Comparison of ENCODE assay signal across 20 mouse cellular contexts in genomic region chr3:135037383-135037782, GRCm38 (mm10).
A peak's percentile ranks its signal among the peaks of the same experiment; 100 is the strongest.
DNase-seq lines count a peak whose midpoint lies in the region; ATAC-seq and TF ChIP-seq lines count a peak whose summit lies in the region.
"Had no signal": no experiment of that assay in that cellular context is flagged by ENCODE, and none has a peak within 500 bp of the region (broad histone marks: within the 10 kb centered on the region; RNA-seq: fewer than 3 reads in every experiment).

No protein-coding gene starts in this region.

- TF ChIP-seq CTCF in hindbrain, postnatal 0 days (IDR thresholded peaks at IDR 0.05; ENCODE audit: low read depth), result no peak
- TF ChIP-seq CTCF in kidney, postnatal 0 days (IDR thresholded peaks at IDR 0.05; ENCODE audit: low read depth), result no peak
- TF ChIP-seq CTCF in brain, embryonic 14.5 days (IDR thresholded peaks at IDR 0.05; ENCODE audit: borderline replicate concordance, extremely low read depth, insufficient read depth, insufficient read length), result no peak

- DNase-seq in hindbrain, embryonic 14.5 days (ENCODE audit: low spot score), result no peak
- DNase-seq in hindbrain, postnatal 0 days (ENCODE audit: low spot score), result no peak
- DNase-seq in kidney, postnatal 0 days (ENCODE audit: low spot score), result no peak
- no peak for DNase-seq in kidney, adult 18-20 months
- DNase-seq in brain, embryonic 14.5 days (ENCODE audit: low read depth), result peak; percentile 14
- DNase-seq in cerebellum, adult 11 months, result no peak
- DNase-seq: adrenal gland, postnatal 14 days; cerebellum, adult 2 months; cerebellum, postnatal 14 days; gastrocnemius, postnatal 36 days; heart, adult 11 months; heart, postnatal 36 days had no signal

- peak; percentile 46; the same call in 1 of the 2 replicates for ATAC-seq in hindbrain, embryonic 14.5 days (ENCODE audit: low FRiP score)
- ATAC-seq in hindbrain, postnatal 0 days, result no peak
- peak; percentile 31; the same call in 1 of the 2 replicates for ATAC-seq in kidney, postnatal 0 days (replicated peaks; ENCODE audit: low FRiP score, low read depth)
- peak; percentile 84 for ATAC-seq in neural tube, embryonic 15.5 days (ENCODE audit: low FRiP score)
- ATAC-seq: activated CD4-positive, CD25-positive, alpha-beta regulatory T cell, adult 4 months; forebrain, embryonic 14.5 days; hindbrain, embryonic 16.5 days; Patski had no signal

- 62% methylated on average over 1 of the region's 1 CpGs for WGBS in hindbrain, embryonic 14.5 days
- WGBS in hindbrain, postnatal 0 days, result 70% methylated on average over 1 of the region's 1 CpGs
- WGBS in kidney, postnatal 0 days, result 39% methylated on average over 1 of the region's 1 CpGs
- 55% methylated on average over 1 of the region's 1 CpGs for WGBS in neural tube, embryonic 15.5 days

- no peaks in the 10 kb centered on the region for H3K9me3 ChIP-seq in hindbrain, embryonic 14.5 days (ENCODE audit: control insufficient read depth, low read length)
- no peaks in the 10 kb centered on the region for H3K9me3 ChIP-seq in hindbrain, postnatal 0 days (ENCODE audit: low read length)
- H3K9me3 ChIP-seq in kidney, postnatal 0 days (replicated peaks; ENCODE audit: low read length), result no peaks in the 10 kb centered on the region
- H3K9me3 ChIP-seq in neural tube, embryonic 15.5 days (replicated peaks), result no peaks in the 10 kb centered on the region
- H3K9me3 ChIP-seq: embryonic facial prominence, embryonic 12.5 days; heart, embryonic 13.5 days had no signal

- no peak overlapping the region for H3K9ac ChIP-seq in hindbrain, embryonic 14.5 days
- H3K9ac ChIP-seq in hindbrain, postnatal 0 days (replicated peaks; ENCODE audit: low read length), result no peak overlapping the region
- H3K9ac ChIP-seq in kidney, postnatal 0 days (ENCODE audit: low read depth, low read length), result no peak overlapping the region
- H3K9ac ChIP-seq in neural tube, embryonic 15.5 days (replicated peaks), result no peak overlapping the region
- H3K9ac ChIP-seq: embryonic facial prominence, embryonic 12.5 days; heart, embryonic 13.5 days had no signal

- H3K4me2 ChIP-seq in hindbrain, embryonic 14.5 days (replicated peaks), result no peak overlapping the region
- no peak overlapping the region for H3K4me2 ChIP-seq in hindbrain, postnatal 0 days (ENCODE audit: low read depth, low read length)
- no peak overlapping the region for H3K4me2 ChIP-seq in kidney, postnatal 0 days (ENCODE audit: low read length)
- H3K4me2 ChIP-seq in neural tube, embryonic 15.5 days, result no peak overlapping the region
- H3K4me2 ChIP-seq: embryonic facial prominence, embryonic 12.5 days; heart, embryonic 13.5 days had no signal

- no peak overlapping the region for H3K4me3 ChIP-seq in hindbrain, embryonic 14.5 days (replicated peaks; ENCODE audit: low read length)
- no peak overlapping the region for H3K4me3 ChIP-seq in hindbrain, postnatal 0 days (ENCODE audit: low read length)
- H3K4me3 ChIP-seq in kidney, postnatal 0 days (replicated peaks; ENCODE audit: low read depth, low read length), result no peak overlapping the region
- no peak overlapping the region for H3K4me3 ChIP-seq in neural tube, embryonic 15.5 days (replicated peaks)
- H3K4me3 ChIP-seq: embryonic facial prominence, embryonic 12.5 days; heart, embryonic 13.5 days had no signal

- no peaks in the 10 kb centered on the region for H3K36me3 ChIP-seq in hindbrain, embryonic 14.5 days (replicated peaks; ENCODE audit: control insufficient read depth, insufficient read depth)
- no peaks in the 10 kb centered on the region for H3K36me3 ChIP-seq in hindbrain, postnatal 0 days (ENCODE audit: insufficient read depth, low read length)
- no peaks in the 10 kb centered on the region for H3K36me3 ChIP-seq in kidney, postnatal 0 days (ENCODE audit: insufficient read depth, low read length)
- no peaks in the 10 kb centered on the region for H3K36me3 ChIP-seq in neural tube, embryonic 15.5 days
- H3K36me3 ChIP-seq: embryonic facial prominence, embryonic 12.5 days; heart, embryonic 13.5 days had no signal

- TF ChIP-seq POLR2A in brain, embryonic 14.5 days (IDR thresholded peaks at IDR 0.05; ENCODE audit: borderline replicate concordance, extremely low read depth, insufficient read depth, insufficient read length, poor library complexity, severe bottlenecking), result no peak

- H3K4me1 ChIP-seq in hindbrain, embryonic 14.5 days (replicated peaks; ENCODE audit: control insufficient read depth, insufficient read depth, low read length), result no peaks in the 10 kb centered on the region
- no peaks in the 10 kb centered on the region for H3K4me1 ChIP-seq in hindbrain, postnatal 0 days (ENCODE audit: insufficient read depth, low read length)
- peaks cover 3% of the 10 kb centered on the region; the same call in 1 of the 2 replicates for H3K4me1 ChIP-seq in kidney, postnatal 0 days (replicated peaks; ENCODE audit: insufficient read depth, low read length)
- H3K4me1 ChIP-seq in neural tube, embryonic 15.5 days, result no peaks in the 10 kb centered on the region
- H3K4me1 ChIP-seq: embryonic facial prominence, embryonic 12.5 days; heart, embryonic 13.5 days had no signal

- no peaks in the 10 kb centered on the region for H3K27me3 ChIP-seq in hindbrain, embryonic 14.5 days (ENCODE audit: control insufficient read depth, insufficient read depth, low read length)
- H3K27me3 ChIP-seq in hindbrain, postnatal 0 days (ENCODE audit: insufficient read depth, low read length), result no peaks in the 10 kb centered on the region
- H3K27me3 ChIP-seq in kidney, postnatal 0 days (ENCODE audit: insufficient read depth, low read length), result no peaks in the 10 kb centered on the region
- H3K27me3 ChIP-seq in neural tube, embryonic 15.5 days (replicated peaks), result no peaks in the 10 kb centered on the region
- H3K27me3 ChIP-seq: CH12.LX; embryonic facial prominence, embryonic 12.5 days; heart, embryonic 13.5 days; Patski had no signal

- no peak overlapping the region for H3K27ac ChIP-seq in hindbrain, embryonic 14.5 days
- no peak overlapping the region for H3K27ac ChIP-seq in hindbrain, postnatal 0 days
- no peak overlapping the region for H3K27ac ChIP-seq in kidney, postnatal 0 days
- H3K27ac ChIP-seq in neural tube, embryonic 15.5 days (replicated peaks), result no peak overlapping the region
- H3K27ac ChIP-seq: embryonic facial prominence, embryonic 12.5 days; heart, embryonic 13.5 days had no signal
